Mouse (Mus musculus): ENCODE data around the gene Nsmce1. TPM values are rescaled to one million over a fixed set of nuclear protein-coding genes. Genes with fewer than 3 reads are reported as not detected.
A peak's percentile ranks its signal among the peaks of the same experiment; 100 is the strongest.

Gene Nsmce1
- polyA plus RNA-seq, 1 experiment: 39.8 TPM

DNA sequence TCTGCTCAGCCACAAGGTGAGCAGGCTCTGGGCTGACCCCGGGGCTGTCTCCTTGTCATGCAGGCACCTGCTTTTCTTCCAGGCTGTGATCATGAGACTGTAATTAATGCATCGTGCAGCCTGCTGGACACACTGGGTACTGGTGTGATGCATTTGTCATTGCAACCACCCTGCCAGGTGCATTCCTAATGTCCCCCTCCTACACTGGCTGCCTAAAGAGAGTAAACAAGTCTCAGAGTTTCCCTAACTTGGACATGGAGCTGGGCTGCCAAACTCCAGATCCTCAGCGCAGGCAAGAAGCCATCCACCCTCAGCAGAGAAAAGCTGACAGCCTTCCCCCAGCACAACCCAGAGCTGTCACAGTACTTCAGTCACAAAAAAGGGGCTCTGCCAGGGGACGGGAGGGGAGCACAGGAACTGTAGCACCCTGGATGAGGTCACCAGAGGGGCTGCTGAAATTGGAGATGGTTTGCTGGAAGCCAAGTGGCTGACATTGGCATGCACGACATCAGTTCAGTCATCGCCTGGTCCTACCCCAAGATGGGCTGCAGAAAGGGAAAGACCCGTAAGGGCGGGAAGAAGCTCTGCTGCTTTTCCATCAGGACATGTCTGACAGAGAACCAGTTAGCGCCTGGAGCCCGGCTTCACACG is 15.7 kb downstream of the Nsmce1 start:
- Histone ChIP-seq H3K4me1 (ENCODE audit: control insufficient read depth, insufficient read depth, low read length) (no peaks in the 10 kb centered on the region), H3K36me3 (ENCODE audit: control insufficient read depth, insufficient read depth, low read length, poor library complexity, severe bottlenecking) (no peaks in the 10 kb centered on the region), H3K9ac (ENCODE audit: low read depth, poor library complexity, severe bottlenecking) (no peak overlapping the region), H3K27me3 (ENCODE audit: control insufficient read depth, insufficient read depth, low read length, poor library complexity, severe bottlenecking) (no peaks in the 10 kb centered on the region), H3K4me3 (ENCODE audit: low read depth, low read length) (no peak overlapping the region), H3K9me3 (replicated peaks; ENCODE audit: control insufficient read depth, insufficient read depth, low read length, poor library complexity, severe bottlenecking) (no peaks in the 10 kb centered on the region), H3K27ac (ENCODE audit: insufficient read depth, low read length) (no peak overlapping the region)
- TF ChIP-seq POLR2A (IDR thresholded peaks at IDR 0.05; ENCODE audit: insufficient read depth, low read length) (no peak), EP300 (IDR thresholded peaks at IDR 0.05; ENCODE audit: insufficient read depth, low read depth, low read length) (no peak), CTCF (IDR thresholded peaks at IDR 0.05; ENCODE audit: low read depth, low read length) (no peak)

DNA sequence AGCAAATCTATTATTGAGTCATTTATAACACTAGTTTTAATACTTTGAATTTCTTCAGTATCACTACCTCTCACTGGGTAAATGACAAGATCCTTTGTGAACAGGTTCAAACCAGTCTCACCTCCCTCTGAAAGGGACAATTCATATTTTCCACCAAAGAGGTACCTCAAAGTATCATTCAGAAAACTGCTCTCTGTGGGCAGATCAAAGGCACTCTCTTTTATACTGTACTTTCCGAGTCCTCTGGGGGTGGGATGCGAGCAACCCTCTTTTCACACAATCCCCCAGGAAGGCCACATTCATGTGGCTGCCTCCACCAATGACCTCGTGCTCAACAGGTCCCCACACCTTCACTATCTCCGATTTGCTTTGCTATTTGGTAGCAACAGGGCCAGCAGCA is 16.9 kb downstream of the Nsmce1 start:
- Histone ChIP-seq H3K27ac (ENCODE audit: insufficient read depth, low read length) (no peak overlapping the region), H3K36me3 (ENCODE audit: control insufficient read depth, insufficient read depth, low read length, poor library complexity, severe bottlenecking) (no peaks in the 10 kb centered on the region), H3K4me1 (ENCODE audit: control insufficient read depth, insufficient read depth, low read length) (no peaks in the 10 kb centered on the region), H3K9me3 (replicated peaks; ENCODE audit: control insufficient read depth, insufficient read depth, low read length, poor library complexity, severe bottlenecking) (no peaks in the 10 kb centered on the region), H3K9ac (ENCODE audit: low read depth, poor library complexity, severe bottlenecking) (no peak overlapping the region), H3K27me3 (ENCODE audit: control insufficient read depth, insufficient read depth, low read length, poor library complexity, severe bottlenecking) (no peaks in the 10 kb centered on the region), H3K4me3 (ENCODE audit: low read depth, low read length) (no peak overlapping the region)
- no peak for TF ChIP-seq EP300 (IDR thresholded peaks at IDR 0.05; ENCODE audit: insufficient read depth, low read depth, low read length)
- TF ChIP-seq CTCF (IDR thresholded peaks at IDR 0.05; ENCODE audit: low read depth, low read length): no peak
- TF ChIP-seq POLR2A (IDR thresholded peaks at IDR 0.05; ENCODE audit: insufficient read depth, low read length): no peak

DNA sequence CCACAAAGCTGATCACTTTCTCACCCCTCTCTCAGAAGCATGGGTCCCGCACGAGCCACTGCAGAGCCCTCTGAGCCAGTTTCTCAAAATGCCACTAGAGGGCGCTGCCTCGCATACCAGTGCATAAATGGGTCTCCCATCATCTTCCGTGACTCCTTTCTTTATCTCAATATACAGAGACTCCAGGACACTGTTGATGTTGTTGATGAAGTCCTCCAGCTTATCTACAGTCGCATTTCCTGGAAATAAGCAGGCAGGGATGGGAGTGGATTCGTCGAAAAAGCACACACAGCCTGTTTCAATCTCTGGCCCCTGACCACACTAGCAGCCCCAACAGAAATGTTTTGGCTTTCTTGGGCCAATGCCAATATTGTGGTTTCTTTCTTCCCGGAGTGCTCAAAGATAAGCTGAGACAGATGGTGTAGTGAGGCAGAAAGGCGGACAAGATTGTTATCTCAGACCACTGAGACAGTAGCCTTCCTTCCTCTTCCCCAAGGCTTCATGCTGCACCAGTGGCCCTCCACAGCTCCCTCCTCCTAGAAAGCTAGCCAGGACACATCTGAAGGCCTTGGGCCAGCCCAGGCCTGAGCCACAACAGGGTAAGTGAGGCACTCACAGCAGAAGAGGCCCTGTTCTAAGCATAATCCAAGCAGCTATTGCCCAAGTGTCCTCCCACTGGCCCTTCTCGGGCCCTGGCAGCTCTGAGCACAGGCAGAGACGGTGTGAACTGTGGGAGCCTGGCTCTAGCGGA is 19.2 kb downstream of the Nsmce1 start:
- Histone ChIP-seq H3K4me1 (ENCODE audit: control insufficient read depth, insufficient read depth, low read length) (no peaks in the 10 kb centered on the region), H3K36me3 (ENCODE audit: control insufficient read depth, insufficient read depth, low read length, poor library complexity, severe bottlenecking) (no peaks in the 10 kb centered on the region), H3K27me3 (ENCODE audit: control insufficient read depth, insufficient read depth, low read length, poor library complexity, severe bottlenecking) (no peaks in the 10 kb centered on the region), H3K4me3 (ENCODE audit: low read depth, low read length) (no peak overlapping the region), H3K9ac (ENCODE audit: low read depth, poor library complexity, severe bottlenecking) (no peak overlapping the region), H3K27ac (ENCODE audit: insufficient read depth, low read length) (no peak overlapping the region), H3K9me3 (replicated peaks; ENCODE audit: control insufficient read depth, insufficient read depth, low read length, poor library complexity, severe bottlenecking) (no peaks in the 10 kb centered on the region)
- no peak for TF ChIP-seq EP300 (IDR thresholded peaks at IDR 0.05; ENCODE audit: insufficient read depth, low read depth, low read length)
- TF ChIP-seq CTCF (IDR thresholded peaks at IDR 0.05; ENCODE audit: low read depth, low read length): peak; percentile 80
- no peak for TF ChIP-seq POLR2A (IDR thresholded peaks at IDR 0.05; ENCODE audit: insufficient read depth, low read length)

DNA sequence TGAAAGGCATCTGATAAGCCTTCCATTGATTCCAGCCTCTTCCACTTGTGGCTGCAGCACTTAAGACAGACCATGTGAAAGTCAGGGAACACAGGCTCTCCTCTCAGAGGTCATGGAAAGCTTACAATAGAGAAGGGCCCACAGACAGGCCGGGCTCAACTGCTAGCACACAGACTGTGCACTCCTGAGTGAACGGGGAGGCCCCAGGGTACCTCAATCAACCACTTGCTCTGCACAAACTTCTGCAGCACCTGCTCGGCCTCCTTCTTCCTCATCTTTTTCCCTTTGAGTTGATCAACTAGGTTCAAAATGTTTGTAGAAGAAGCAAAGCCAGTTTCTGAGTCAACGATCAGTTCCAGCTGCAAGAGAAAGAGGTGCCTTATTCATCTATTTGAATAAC is 20.5 kb downstream of the Nsmce1 start:
- TF ChIP-seq EP300 (IDR thresholded peaks at IDR 0.05; ENCODE audit: insufficient read depth, low read depth, low read length): no peak
- no peak for TF ChIP-seq POLR2A (IDR thresholded peaks at IDR 0.05; ENCODE audit: insufficient read depth, low read length)
- TF ChIP-seq CTCF (IDR thresholded peaks at IDR 0.05; ENCODE audit: low read depth, low read length): no peak
- H3K27me3 ChIP-seq (ENCODE audit: control insufficient read depth, insufficient read depth, low read length, poor library complexity, severe bottlenecking): no peaks in the 10 kb centered on the region
- H3K4me3 ChIP-seq (ENCODE audit: low read depth, low read length): no peak overlapping the region
- no peaks in the 10 kb centered on the region for H3K4me1 ChIP-seq (ENCODE audit: control insufficient read depth, insufficient read depth, low read length)
- H3K9ac ChIP-seq (ENCODE audit: low read depth, poor library complexity, severe bottlenecking): no peak overlapping the region
- H3K27ac ChIP-seq (ENCODE audit: insufficient read depth, low read length): no peak overlapping the region
- H3K9me3 ChIP-seq (replicated peaks; ENCODE audit: control insufficient read depth, insufficient read depth, low read length, poor library complexity, severe bottlenecking): no peaks in the 10 kb centered on the region
- no peaks in the 10 kb centered on the region for H3K36me3 ChIP-seq (ENCODE audit: control insufficient read depth, insufficient read depth, low read length, poor library complexity, severe bottlenecking)

DNA sequence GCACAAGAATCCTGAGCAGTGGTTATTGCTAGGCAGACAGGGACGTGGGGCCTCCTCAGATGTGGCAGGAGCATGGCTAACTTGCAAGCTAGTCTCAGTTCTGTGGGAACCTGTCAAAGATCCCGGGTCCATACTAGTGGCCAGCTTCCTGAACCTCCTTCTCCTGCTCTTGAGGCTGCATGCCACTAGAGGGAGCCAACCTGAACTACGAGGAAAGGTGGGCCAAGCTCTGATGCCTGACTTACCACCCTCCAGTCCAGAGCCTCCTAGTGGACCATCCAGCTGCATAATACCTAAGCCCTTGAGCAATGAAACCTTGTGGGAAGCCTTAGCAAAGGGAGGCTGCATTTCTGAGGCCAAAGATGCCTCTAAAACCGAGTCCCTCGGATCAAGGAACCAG is 21.5 kb downstream of the Nsmce1 start:
- Histone ChIP-seq H3K4me1 (ENCODE audit: control insufficient read depth, insufficient read depth, low read length) (no peaks in the 10 kb centered on the region), H3K27me3 (ENCODE audit: control insufficient read depth, insufficient read depth, low read length, poor library complexity, severe bottlenecking) (no peaks in the 10 kb centered on the region), H3K9me3 (replicated peaks; ENCODE audit: control insufficient read depth, insufficient read depth, low read length, poor library complexity, severe bottlenecking) (no peaks in the 10 kb centered on the region), H3K27ac (ENCODE audit: insufficient read depth, low read length) (no peak overlapping the region), H3K36me3 (ENCODE audit: control insufficient read depth, insufficient read depth, low read length, poor library complexity, severe bottlenecking) (no peaks in the 10 kb centered on the region), H3K9ac (ENCODE audit: low read depth, poor library complexity, severe bottlenecking) (no peak overlapping the region), H3K4me3 (ENCODE audit: low read depth, low read length) (no peak overlapping the region)
- TF ChIP-seq POLR2A (IDR thresholded peaks at IDR 0.05; ENCODE audit: insufficient read depth, low read length) (no peak), CTCF (IDR thresholded peaks at IDR 0.05; ENCODE audit: low read depth, low read length) (peak; percentile 91)

DNA sequence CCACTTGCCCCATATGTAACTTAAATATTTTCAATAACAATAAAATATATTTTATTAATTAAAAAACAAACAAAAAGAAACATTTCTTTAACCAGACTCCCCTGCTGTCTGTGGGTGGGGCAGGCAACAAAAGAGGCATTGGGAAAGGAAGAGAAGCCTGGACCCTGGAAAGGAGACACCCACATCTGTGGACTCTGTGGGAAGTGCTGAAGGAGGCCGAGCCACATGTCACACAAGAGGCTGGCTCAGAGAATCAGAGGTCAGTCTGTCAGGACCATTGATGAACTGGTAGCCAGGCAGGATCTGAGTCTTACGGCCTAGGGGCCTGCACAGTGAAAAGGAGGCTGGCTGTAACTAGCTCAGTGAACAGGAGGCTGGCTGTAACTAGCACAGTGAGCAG is 29.2 kb downstream of the Nsmce1 start:
- Histone ChIP-seq H3K4me3 (ENCODE audit: low read depth, low read length) (no peak overlapping the region), H3K27ac (ENCODE audit: insufficient read depth, low read length) (no peak overlapping the region), H3K36me3 (ENCODE audit: control insufficient read depth, insufficient read depth, low read length, poor library complexity, severe bottlenecking) (no peaks in the 10 kb centered on the region), H3K9me3 (replicated peaks; ENCODE audit: control insufficient read depth, insufficient read depth, low read length, poor library complexity, severe bottlenecking) (no peaks in the 10 kb centered on the region), H3K27me3 (ENCODE audit: control insufficient read depth, insufficient read depth, low read length, poor library complexity, severe bottlenecking) (no peaks in the 10 kb centered on the region), H3K4me1 (ENCODE audit: control insufficient read depth, insufficient read depth, low read length) (no peaks in the 10 kb centered on the region), H3K9ac (ENCODE audit: low read depth, poor library complexity, severe bottlenecking) (no peak overlapping the region)
- TF ChIP-seq CTCF (IDR thresholded peaks at IDR 0.05; ENCODE audit: low read depth, low read length) (no peak), POLR2A (IDR thresholded peaks at IDR 0.05; ENCODE audit: insufficient read depth, low read length) (no peak), EP300 (IDR thresholded peaks at IDR 0.05; ENCODE audit: insufficient read depth, low read depth, low read length) (no peak)

Measured in ES-Bruce4 (cell line).